Comparison of ENCODE assay signal across 10 mouse cellular contexts in the genomic region with DNA sequence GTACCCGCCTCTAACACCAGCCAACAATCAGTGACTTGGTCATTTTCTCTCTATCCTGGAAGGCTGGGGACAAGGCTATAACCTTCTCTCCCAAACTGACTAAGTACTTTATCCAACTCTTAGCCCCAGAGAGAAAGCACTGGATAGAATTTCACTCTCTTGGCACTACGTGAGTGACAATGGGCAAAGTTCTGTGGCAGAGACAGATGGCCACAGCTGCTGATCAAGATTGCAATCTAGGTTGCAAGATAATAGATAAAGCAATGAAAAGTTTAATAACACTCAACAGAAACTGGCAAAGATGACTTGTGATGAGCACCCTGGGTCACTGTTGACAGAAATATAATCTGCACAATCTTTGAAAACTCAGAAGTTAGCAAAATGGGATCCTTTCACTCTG. TPM values are rescaled to one million over a fixed set of nuclear protein-coding genes. Genes with fewer than 3 reads are reported as not detected.
DNase-seq lines count a peak whose midpoint lies in the region; ATAC-seq and TF ChIP-seq lines count a peak whose summit lies in the region.
"Had no signal": no experiment of that assay in that cellular context is flagged by ENCODE, and none has a peak within 500 bp of the region (broad histone marks: within the 10 kb centered on the region; RNA-seq: fewer than 3 reads in every experiment).

No protein-coding gene starts in this region.

- peak overlapping the region; percentile 84 for H3K27ac ChIP-seq in heart, embryonic 16.5 days (ENCODE audit: low read length)
- no peak overlapping the region for H3K27ac ChIP-seq in heart, embryonic 11.5 days (ENCODE audit: low read depth, low read length)
- H3K27ac ChIP-seq in lung, embryonic 15.5 days: peak overlapping the region; percentile 63
- H3K27ac ChIP-seq in embryonic fibroblast, embryonic 13.5 days (ENCODE audit: insufficient read depth, low read length): peak overlapping the region; percentile 94
- peak overlapping the region; percentile 99 for H3K27ac ChIP-seq in small intestine, adult 2 months (ENCODE audit: insufficient read depth, low read depth, low read length)
- H3K27ac ChIP-seq: forebrain, embryonic 12.5 days had no signal

- peaks cover 4% of the 10 kb centered on the region; the same call in 1 of the 2 replicates for H3K4me1 ChIP-seq in heart, embryonic 16.5 days (ENCODE audit: control insufficient read depth, insufficient read depth, low read length)
- no peaks in the 10 kb centered on the region for H3K4me1 ChIP-seq in heart, embryonic 11.5 days (ENCODE audit: control insufficient read depth, insufficient read depth, low read length)
- 0 out of 2 replicates have a peak, but pooled peaks cover 3% of the 10 kb centered on the region for H3K4me1 ChIP-seq in lung, embryonic 15.5 days
- peaks cover 8% of the 10 kb centered on the region for H3K4me1 ChIP-seq in embryonic fibroblast, embryonic 13.5 days (ENCODE audit: control insufficient read depth, insufficient read depth, low read length)
- H3K4me1 ChIP-seq in small intestine, adult 2 months (ENCODE audit: control insufficient read depth, insufficient read depth, insufficient read length, low read length): peaks cover 10% of the 10 kb centered on the region; the same call in 1 of the 2 replicates
- H3K4me1 ChIP-seq: forebrain, embryonic 12.5 days had no signal

- DNase-seq in lung, postnatal 25 days (ENCODE audit: low spot score): no peak
- no peak for DNase-seq in cerebellum, postnatal 4 days (ENCODE audit: low spot score in 2 of 2)
- no peak for DNase-seq in spleen, postnatal 14 days (ENCODE audit: low spot score in 2 of 2)

- TF ChIP-seq CTCF in embryonic fibroblast, embryonic 13.5 days (IDR thresholded peaks at IDR 0.05; ENCODE audit: borderline replicate concordance, insufficient read depth, low read length): no peak
- no peak for TF ChIP-seq CTCF in small intestine, adult 2 months (IDR thresholded peaks at IDR 0.05; ENCODE audit: extremely low read depth, insufficient read length, insufficient replicate concordance, low read depth, low read length)

- peak overlapping the region; percentile 42 for H3K4me2 ChIP-seq in heart, embryonic 16.5 days (ENCODE audit: low read depth, low read length)
- H3K4me2 ChIP-seq in heart, embryonic 11.5 days: no peak overlapping the region
- no peak overlapping the region for H3K4me2 ChIP-seq in lung, embryonic 15.5 days
- H3K4me2 ChIP-seq: forebrain, embryonic 12.5 days; liver, embryonic 11.5 days had no signal

- no peak for TF ChIP-seq POLR2A in embryonic fibroblast, embryonic 13.5 days (IDR thresholded peaks at IDR 0.05; ENCODE audit: low read depth, low read length)
- TF ChIP-seq POLR2A in small intestine, adult 2 months (IDR thresholded peaks at IDR 0.05; ENCODE audit: low read depth, low read length): no peak

- H3K27me3 ChIP-seq in heart, embryonic 16.5 days (ENCODE audit: control insufficient read depth, insufficient read depth, low read length): no peaks in the 10 kb centered on the region
- no peaks in the 10 kb centered on the region for H3K27me3 ChIP-seq in heart, embryonic 11.5 days (ENCODE audit: control insufficient read depth, insufficient read depth, low read length)
- H3K27me3 ChIP-seq in lung, embryonic 15.5 days: no peaks in the 10 kb centered on the region
- H3K27me3 ChIP-seq in small intestine, adult 2 months (ENCODE audit: control insufficient read depth, insufficient read depth, low read length): no peaks in the 10 kb centered on the region
- H3K27me3 ChIP-seq: forebrain, embryonic 12.5 days had no signal

- H3K4me3 ChIP-seq in heart, embryonic 16.5 days (ENCODE audit: low read length): no peak overlapping the region
- no peak overlapping the region for H3K4me3 ChIP-seq in heart, embryonic 11.5 days (ENCODE audit: low read depth, low read length)
- no peak overlapping the region for H3K4me3 ChIP-seq in lung, embryonic 15.5 days
- no peak overlapping the region for H3K4me3 ChIP-seq in embryonic fibroblast, embryonic 13.5 days (ENCODE audit: insufficient read depth, low read length)
- no peak overlapping the region for H3K4me3 ChIP-seq in small intestine, adult 2 months (ENCODE audit: low read depth, low read length)
- H3K4me3 ChIP-seq: forebrain, embryonic 12.5 days had no signal

- no peak for ATAC-seq in heart, embryonic 16.5 days (replicated peaks; ENCODE audit: extremely low read depth, insufficient read depth, low FRiP score)
- ATAC-seq in heart, embryonic 11.5 days (replicated peaks; ENCODE audit: insufficient number of reproducible peaks, low FRiP score, low TSS enrichment): no peak
- no peak for ATAC-seq in lung, embryonic 15.5 days (ENCODE audit: borderline replicate concordance, extremely low read depth, low FRiP score, low TSS enrichment)

- H3K36me3 ChIP-seq in heart, embryonic 16.5 days (ENCODE audit: control insufficient read depth, insufficient read depth): peaks cover 8% of the 10 kb centered on the region
- no peaks in the 10 kb centered on the region for H3K36me3 ChIP-seq in heart, embryonic 11.5 days (ENCODE audit: control insufficient read depth, insufficient read depth, low read length)
- peaks cover 9% of the 10 kb centered on the region for H3K36me3 ChIP-seq in lung, embryonic 15.5 days
- peaks cover 12% of the 10 kb centered on the region for H3K36me3 ChIP-seq in small intestine, adult 2 months (ENCODE audit: control insufficient read depth, insufficient read depth, low read length)
- H3K36me3 ChIP-seq: forebrain, embryonic 12.5 days had no signal

- H3K9ac ChIP-seq in heart, embryonic 16.5 days (ENCODE audit: low read length): no peak overlapping the region
- H3K9ac ChIP-seq in heart, embryonic 11.5 days (ENCODE audit: low read depth, low read length): no peak overlapping the region
- H3K9ac ChIP-seq in lung, embryonic 15.5 days: no peak overlapping the region
- H3K9ac ChIP-seq: forebrain, embryonic 12.5 days had no signal

- WGBS in heart, embryonic 16.5 days: 35% methylated on average over 2 of the region's 2 CpGs
- 53% methylated on average over 2 of the region's 2 CpGs for WGBS in heart, embryonic 11.5 days (ENCODE audit: insufficient replicate concordance)
- WGBS in lung, embryonic 15.5 days: 40% methylated on average over 2 of the region's 2 CpGs
- WGBS in small intestine, adult 2 months: 7% methylated on average over 2 of the region's 2 CpGs

- no peaks in the 10 kb centered on the region for H3K9me3 ChIP-seq in heart, embryonic 16.5 days (replicated peaks; ENCODE audit: control insufficient read depth, low read length)
- no peaks in the 10 kb centered on the region for H3K9me3 ChIP-seq in heart, embryonic 11.5 days (replicated peaks; ENCODE audit: control insufficient read depth, low read length)
- no peaks in the 10 kb centered on the region for H3K9me3 ChIP-seq in lung, embryonic 15.5 days
- H3K9me3 ChIP-seq: forebrain, embryonic 12.5 days had no signal

RNA-seq across cellular contexts. Expression of gene S100a10, which starts 14.2 kb away (rescaled TPM):
- 222 and 243 TPM in 2 replicates for polyA plus RNA-seq in heart, embryonic 16.5 days (2015; fragmentation: Nextera tagmentation; extraction: Ambion mirVana)
- 216 and 222 TPM in 2 replicates for polyA plus RNA-seq in heart, embryonic 11.5 days (2014; fragmentation: Nextera tagmentation; extraction: Ambion mirVana)
- polyA plus RNA-seq in lung, embryonic 15.5 days (2015; fragmentation: Nextera tagmentation; extraction: Ambion mirVana): 277 and 280 TPM in 2 replicates
- polyA plus RNA-seq in embryonic fibroblast, embryonic 13.5 days (2011; ENCODE audit: insufficient read length, low read depth, missing spikeins): 373 and 491 TPM in 2 replicates
- 43.4 and 172 TPM in 2 replicates for polyA plus RNA-seq in small intestine, adult 2 months (2012; rRNA removed)

RNA-seq across cellular contexts. Expression of gene S100a11, which starts 48.8 kb away (rescaled TPM):
- 709 and 778 TPM in 2 replicates for polyA plus RNA-seq in heart, embryonic 16.5 days (2015; fragmentation: Nextera tagmentation; extraction: Ambion mirVana)
- polyA plus RNA-seq in heart, embryonic 11.5 days (2014; fragmentation: Nextera tagmentation; extraction: Ambion mirVana): 733 and 790 TPM in 2 replicates
- polyA plus RNA-seq in lung, embryonic 15.5 days (2015; fragmentation: Nextera tagmentation; extraction: Ambion mirVana): 1,226 and 1,272 TPM in 2 replicates
- polyA plus RNA-seq in embryonic fibroblast, embryonic 13.5 days (2011; ENCODE audit: insufficient read length, low read depth, missing spikeins): 1,573 and 1,846 TPM in 2 replicates
- 49.0 and 81.5 TPM in 2 replicates for polyA plus RNA-seq in small intestine, adult 2 months (2012; rRNA removed)
